Mouse (Mus musculus): Measurements from ENCODE around the gene Prr7. TPM values are rescaled to one million over a fixed set of nuclear protein-coding genes. Genes with fewer than 3 reads are reported as not detected.
A peak's percentile ranks its signal among the peaks of the same experiment; 100 is the strongest.

The Prr7 gene
- polyA plus RNA-seq (2015; fragmentation: Nextera tagmentation; extraction: Ambion mirVana) = not detected in 2 replicates

DNA sequence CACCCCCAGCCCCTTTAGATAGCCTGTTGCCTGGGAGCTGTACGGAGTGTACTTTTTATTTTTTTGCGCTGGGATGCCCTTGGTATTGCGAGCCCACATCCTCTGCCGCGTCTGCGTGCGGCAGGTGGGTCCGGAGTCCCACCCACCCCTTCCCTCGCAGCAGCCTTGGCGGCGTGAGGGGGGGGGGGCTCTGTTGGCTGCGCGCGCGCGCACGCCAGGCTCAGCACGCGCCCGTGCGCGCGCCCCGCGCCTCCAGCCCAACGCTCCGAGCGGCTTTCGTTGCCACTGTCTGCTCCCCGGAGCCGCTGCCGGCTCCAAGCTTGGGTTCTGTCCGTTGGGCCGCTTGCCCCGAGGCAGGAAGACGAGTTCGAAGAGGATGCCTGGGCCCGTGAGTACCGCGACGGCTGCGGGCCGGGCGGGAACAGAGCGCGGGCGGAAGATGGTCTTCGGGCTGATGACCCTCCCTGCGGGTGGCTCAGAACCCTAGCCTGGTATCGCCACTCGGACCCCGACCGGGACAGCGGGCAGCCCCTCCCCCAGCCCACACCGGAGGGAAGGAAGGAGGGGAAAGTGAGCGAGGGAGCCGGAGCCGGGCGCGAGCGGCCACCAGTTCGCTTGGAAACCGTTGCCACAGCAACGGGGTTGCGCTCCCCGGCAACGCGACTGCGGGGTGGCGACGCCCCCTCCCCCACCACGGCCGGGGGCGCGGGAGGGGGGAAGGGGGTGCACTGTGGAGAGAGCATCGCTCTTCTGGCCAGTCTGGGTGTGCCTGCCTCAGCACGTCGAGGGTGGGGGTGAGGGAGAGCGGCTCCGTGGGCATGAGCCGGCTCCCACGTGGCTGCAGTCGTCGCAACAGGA is at the start of gene Prr7:
Prr7 (plus strand) TSS at position 241 of the 858 bp plus-strand sequence.
- Histone ChIP-seq H3K27ac (replicated peaks) (no peak within 1 kb of the TSS), H3K9ac (peak within 1 kb of the TSS; percentile 85), H3K4me3 (peak within 1 kb of the TSS; percentile 73), H3K4me2 (peak within 1 kb of the TSS; percentile 98), H3K36me3 (peaks cover 27% of the 10 kb centered on the region), H3K9me3 (no peaks in the 10 kb centered on the region), H3K27me3 (replicated peaks) (peaks cover 60% of the 10 kb centered on the region), H3K4me1 (peaks cover 20% of the 10 kb centered on the region)
- peak; percentile 35; the same call in 1 of the 2 replicates for ATAC-seq (ENCODE audit: extremely low read depth, insufficient number of reproducible peaks, low FRiP score, low TSS enrichment)
- under 1% methylated on average over 80 of the region's 84 CpGs for WGBS

GRCm38 (mm10) chr13:55414743-55415380 is 49.2 kb upstream of the Prr7 start, which contains the start of gene Pfn3:
Gene Pfn3 (minus strand): TSS chr13:55415232.
- no peaks in the 10 kb centered on the region for H3K36me3 ChIP-seq
- H3K27me3 ChIP-seq (replicated peaks) = peaks cover 87% of the 10 kb centered on the region
- H3K4me1 ChIP-seq = peaks cover 8% of the 10 kb centered on the region
- no peak for ATAC-seq (ENCODE audit: extremely low read depth, insufficient number of reproducible peaks, low FRiP score, low TSS enrichment)
- whole genome bisulfite sequencing = 8% methylated on average over 41 of the region's 41 CpGs
- H3K9ac ChIP-seq = peak within 1 kb of the TSS; percentile 70
- peak within 1 kb of the TSS; percentile 66 for H3K4me2 ChIP-seq
- no peaks in the 10 kb centered on the region for H3K9me3 ChIP-seq
- peak within 1 kb of the TSS; percentile 44 for H3K4me3 ChIP-seq
- H3K27ac ChIP-seq (replicated peaks) = no peak within 1 kb of the TSS

GRCm38 (mm10) chr13:55418004-55418403 is 46.1 kb upstream of the Prr7 start:
- peaks cover 17% of the 10 kb centered on the region for H3K4me1 ChIP-seq
- no peak overlapping the region for H3K4me2 ChIP-seq
- ATAC-seq (ENCODE audit: extremely low read depth, insufficient number of reproducible peaks, low FRiP score, low TSS enrichment) = peak; percentile 44; the same call in 1 of the 2 replicates
- no peaks in the 10 kb centered on the region for H3K9me3 ChIP-seq
- no peaks in the 10 kb centered on the region for H3K36me3 ChIP-seq
- H3K27me3 ChIP-seq (replicated peaks) = peaks cover 88% of the 10 kb centered on the region
- 12% methylated on average over 12 of the region's 12 CpGs for WGBS
- no peak overlapping the region for H3K4me3 ChIP-seq
- no peak overlapping the region for H3K27ac ChIP-seq (replicated peaks)
- no peak overlapping the region for H3K9ac ChIP-seq

- H3K9me3 ChIP-seq = no peaks in the 10 kb centered on the region
- H3K4me3 ChIP-seq = no peak overlapping the region
- H3K4me2 ChIP-seq = no peak overlapping the region
- peaks cover 86% of the 10 kb centered on the region for H3K27me3 ChIP-seq (replicated peaks)
- H3K9ac ChIP-seq = no peak overlapping the region
- WGBS = 72% methylated on average over 5 of the region's 5 CpGs
- ATAC-seq (ENCODE audit: extremely low read depth, insufficient number of reproducible peaks, low FRiP score, low TSS enrichment) = no peak
- H3K27ac ChIP-seq (replicated peaks) = no peak overlapping the region
- H3K4me1 ChIP-seq = peaks cover 17% of the 10 kb centered on the region
- H3K36me3 ChIP-seq = no peaks in the 10 kb centered on the region
These were observed 44.9 kb upstream of the Prr7 start for GRCm38 (mm10) chr13:55419142-55419541.

DNA sequence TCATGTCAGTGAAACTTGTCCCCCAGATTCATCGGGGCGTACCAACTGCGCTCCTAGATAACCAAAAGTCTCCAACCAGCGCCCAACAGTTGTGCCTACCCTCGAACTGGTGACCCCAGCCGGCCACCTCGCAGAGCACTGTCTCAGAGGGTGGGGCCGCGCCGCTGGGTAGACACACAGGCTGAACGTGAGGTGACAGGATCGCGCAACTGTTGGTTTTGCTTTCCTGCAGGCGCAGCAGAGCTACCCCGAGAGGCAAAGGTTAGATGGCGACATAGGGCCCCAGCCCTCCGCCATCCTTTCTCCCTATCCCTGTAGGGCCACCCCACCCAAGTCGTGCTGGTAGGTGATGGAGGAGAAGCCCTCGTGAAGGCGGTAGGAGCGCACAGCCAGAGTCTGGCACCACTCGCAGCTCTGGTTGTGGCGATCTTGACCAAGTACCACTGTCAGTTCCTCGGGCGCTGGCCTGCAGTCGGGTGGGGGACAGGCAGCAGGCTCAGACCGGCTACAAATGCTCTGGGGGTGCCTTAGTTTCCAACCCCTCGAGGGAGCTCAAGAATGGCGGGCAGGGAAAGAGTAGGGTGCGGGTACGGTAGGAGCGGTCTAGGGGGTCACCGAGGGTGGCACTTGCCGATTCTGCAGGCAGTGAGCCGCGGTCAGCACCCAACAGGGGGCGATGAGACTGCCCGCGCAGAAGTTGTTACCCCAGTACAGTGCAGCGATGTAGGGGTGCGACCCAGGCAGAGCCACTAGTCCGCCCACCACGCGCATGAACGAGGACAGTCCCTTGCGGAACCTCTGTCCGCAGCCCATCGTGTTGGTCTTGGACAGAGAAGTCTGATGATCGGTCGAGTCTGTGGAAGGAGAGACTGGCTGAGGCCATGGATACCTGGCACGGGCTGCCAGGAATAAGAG is 43.8 kb upstream of the Prr7 start:
- Histone ChIP-seq H3K27me3 (replicated peaks) (peaks cover 79% of the 10 kb centered on the region), H3K9ac (no peak overlapping the region), H3K4me2 (peak overlapping the region; percentile 52), H3K27ac (replicated peaks) (no peak overlapping the region), H3K9me3 (no peaks in the 10 kb centered on the region), H3K4me3 (peak overlapping the region; percentile 27), H3K4me1 (peaks cover 10% of the 10 kb centered on the region), H3K36me3 (no peaks in the 10 kb centered on the region)
- 24% methylated on average over 51 of the region's 51 CpGs for WGBS
- ATAC-seq (ENCODE audit: extremely low read depth, insufficient number of reproducible peaks, low FRiP score, low TSS enrichment) = no peak

DNA sequence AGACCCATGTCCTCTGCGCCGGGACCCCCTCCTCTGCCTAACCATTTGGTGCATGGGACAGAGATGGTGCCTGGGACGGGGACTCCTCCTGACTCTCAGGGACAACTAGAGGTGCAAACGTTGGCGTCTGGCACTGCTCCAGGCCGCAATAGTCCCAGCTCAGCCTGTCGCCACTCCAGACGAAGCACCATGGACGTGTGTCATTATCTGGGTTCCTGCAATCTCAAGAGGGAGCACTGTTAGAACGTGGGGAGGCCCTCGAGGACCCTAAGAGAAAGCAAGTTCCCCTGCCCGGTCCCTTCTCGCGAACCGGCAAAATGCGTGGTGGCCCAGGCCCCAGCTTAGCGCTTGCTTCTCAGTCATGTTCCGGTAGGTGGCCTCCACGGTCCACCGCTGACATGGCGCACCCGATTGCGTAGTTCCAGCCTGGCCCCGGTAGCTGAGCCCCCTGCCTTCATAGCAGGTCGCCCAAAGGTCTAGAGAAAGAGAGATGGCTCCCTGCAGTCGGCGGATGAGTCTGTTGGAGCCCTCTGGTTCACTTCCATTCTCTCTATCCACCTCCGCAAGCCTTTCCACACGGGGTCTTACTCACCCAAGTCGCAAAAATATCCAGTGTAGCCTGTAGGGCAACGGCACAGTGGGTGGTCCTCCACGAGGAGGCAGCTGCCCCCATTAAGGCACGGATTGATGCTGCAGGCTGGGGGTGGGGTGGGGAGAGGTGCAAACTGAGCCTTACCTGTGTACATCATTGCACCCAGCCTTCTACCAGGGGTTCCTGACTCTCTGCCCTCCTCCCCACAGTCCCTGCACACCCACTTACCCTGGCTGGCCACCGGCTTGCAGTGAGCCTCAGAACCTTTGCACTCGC is 42.9 kb upstream of the Prr7 start:
- Histone ChIP-seq H3K9ac (peak overlapping the region; percentile 41), H3K4me2 (peak overlapping the region; percentile 52), H3K9me3 (no peaks in the 10 kb centered on the region), H3K27ac (replicated peaks) (no peak overlapping the region), H3K36me3 (no peaks in the 10 kb centered on the region), H3K4me3 (peak overlapping the region; percentile 27), H3K4me1 (peaks cover 10% of the 10 kb centered on the region), H3K27me3 (replicated peaks) (peaks cover 81% of the 10 kb centered on the region)
- 8% methylated on average over 35 of the region's 35 CpGs for WGBS
- ATAC-seq (ENCODE audit: extremely low read depth, insufficient number of reproducible peaks, low FRiP score, low TSS enrichment) = no peak

GRCm38 (mm10) chr13:55426613-55427012 is 37.5 kb upstream of the Prr7 start, which contains the start of gene F12:
Gene F12 (minus strand): TSS chr13:55426793.
- Histone ChIP-seq H3K9ac (no peak within 1 kb of the TSS), H3K4me2 (no peak within 1 kb of the TSS), H3K36me3 (no peaks in the 10 kb centered on the region), H3K4me1 (no peaks in the 10 kb centered on the region), H3K9me3 (peaks cover 4% of the 10 kb centered on the region; the same call in 1 of the 2 replicates), H3K27me3 (replicated peaks) (peaks cover 50% of the 10 kb centered on the region), H3K4me3 (no peak within 1 kb of the TSS), H3K27ac (replicated peaks) (no peak within 1 kb of the TSS)
- WGBS = 84% methylated on average over 10 of the region's 10 CpGs
- ATAC-seq (ENCODE audit: extremely low read depth, insufficient number of reproducible peaks, low FRiP score, low TSS enrichment) = no peak

GRCm38 (mm10) chr13:55429226-55429888 is 34.7 kb upstream of the Prr7 start:
- 64% methylated on average over 12 of the region's 12 CpGs for WGBS
- H3K9me3 ChIP-seq = peaks cover 4% of the 10 kb centered on the region; the same call in 1 of the 2 replicates
- H3K4me1 ChIP-seq = no peaks in the 10 kb centered on the region
- H3K27ac ChIP-seq (replicated peaks) = no peak overlapping the region
- H3K4me3 ChIP-seq = no peak overlapping the region
- H3K36me3 ChIP-seq = no peaks in the 10 kb centered on the region
- no peak overlapping the region for H3K9ac ChIP-seq
- H3K27me3 ChIP-seq (replicated peaks) = peaks cover 27% of the 10 kb centered on the region
- ATAC-seq (ENCODE audit: extremely low read depth, insufficient number of reproducible peaks, low FRiP score, low TSS enrichment) = no peak
- no peak overlapping the region for H3K4me2 ChIP-seq

DNA sequence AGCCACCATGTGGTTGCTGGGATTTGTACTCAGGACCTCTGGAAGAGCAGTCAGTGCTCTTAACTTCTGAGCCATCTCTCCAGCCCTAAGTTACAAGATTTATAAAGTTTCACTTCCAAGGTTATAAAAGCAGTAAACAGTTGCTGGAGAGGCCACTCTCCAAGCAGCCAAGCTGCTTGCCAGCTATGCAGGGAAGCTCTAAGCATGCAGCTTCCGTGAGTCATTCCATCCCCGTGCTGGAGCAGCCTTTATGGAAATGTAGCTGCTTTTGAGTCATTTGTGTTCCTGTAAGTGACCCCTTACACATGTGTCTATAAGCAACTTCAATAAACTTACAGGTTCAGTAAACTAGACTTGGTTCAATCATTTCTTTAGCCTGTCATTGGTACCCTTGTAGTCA is 33.5 kb upstream of the Prr7 start:
- no peak overlapping the region for H3K9ac ChIP-seq
- peaks cover 4% of the 10 kb centered on the region; the same call in 1 of the 2 replicates for H3K9me3 ChIP-seq
- no peaks in the 10 kb centered on the region for H3K4me1 ChIP-seq
- no peak overlapping the region for H3K4me2 ChIP-seq
- 73% methylated on average over 2 of the region's 2 CpGs for WGBS
- no peak overlapping the region for H3K27ac ChIP-seq (replicated peaks)
- H3K4me3 ChIP-seq = no peak overlapping the region
- H3K27me3 ChIP-seq (replicated peaks) = peaks cover 23% of the 10 kb centered on the region
- no peak for ATAC-seq (ENCODE audit: extremely low read depth, insufficient number of reproducible peaks, low FRiP score, low TSS enrichment)
- H3K36me3 ChIP-seq = no peaks in the 10 kb centered on the region

All from heart, embryonic 13.5 days (tissue).